Mouse (Mus musculus): ENCODE data around the gene Stpg3. TPM values are rescaled to one million over a fixed set of nuclear protein-coding genes. Genes with fewer than 3 reads are reported as not detected.

The Stpg3 gene
- polyA plus RNA-seq, 1 experiment from 2014 or later = not detected

GRCm38 (mm10) chr2:25171769-25172153 is 42.7 kb downstream of the Stpg3 start:
- H3K9ac ChIP-seq (ENCODE audit: low read depth, low read length) = no peak overlapping the region
- H3K4me3 ChIP-seq (ENCODE audit: low read length) = no peak overlapping the region
- peaks cover 79% of the 10 kb centered on the region for H3K4me1 ChIP-seq (ENCODE audit: control insufficient read depth, insufficient read depth, low read length)
- no peaks in the 10 kb centered on the region for H3K9me3 ChIP-seq (ENCODE audit: control insufficient read depth, low read length)
- no peaks in the 10 kb centered on the region for H3K36me3 ChIP-seq (ENCODE audit: control insufficient read depth, insufficient read depth, low read length)
- peak overlapping the region; percentile 71 for H3K27ac ChIP-seq (ENCODE audit: low read length)
- no peak overlapping the region for H3K4me2 ChIP-seq (ENCODE audit: low read depth, low read length)
- ATAC-seq = no peak
- no peaks in the 10 kb centered on the region for H3K27me3 ChIP-seq (replicated peaks; ENCODE audit: control insufficient read depth, insufficient read depth, low read length)
- 54% methylated on average over 1 of the region's 1 CpGs for WGBS

- no peaks in the 10 kb centered on the region for H3K9me3 ChIP-seq (ENCODE audit: control insufficient read depth, low read length)
- no peak overlapping the region for H3K27ac ChIP-seq (ENCODE audit: low read length)
- WGBS = 88% methylated on average over 6 of the region's 6 CpGs
- H3K4me2 ChIP-seq (ENCODE audit: low read depth, low read length) = no peak overlapping the region
- H3K4me1 ChIP-seq (ENCODE audit: control insufficient read depth, insufficient read depth, low read length) = peaks cover 74% of the 10 kb centered on the region
- H3K4me3 ChIP-seq (ENCODE audit: low read length) = no peak overlapping the region
- H3K27me3 ChIP-seq (replicated peaks; ENCODE audit: control insufficient read depth, insufficient read depth, low read length) = no peaks in the 10 kb centered on the region
- H3K36me3 ChIP-seq (ENCODE audit: control insufficient read depth, insufficient read depth, low read length) = no peaks in the 10 kb centered on the region
- no peak overlapping the region for H3K9ac ChIP-seq (ENCODE audit: low read depth, low read length)
- ATAC-seq = no peak
Observed at GRCm38 (mm10) chr2:25171101-25171768, 43.2 kb downstream of the Stpg3 start.

GRCm38 (mm10) chr2:25170326-25171100 is 43.9 kb downstream of the Stpg3 start:
- ATAC-seq = no peak
- H3K4me1 ChIP-seq (ENCODE audit: control insufficient read depth, insufficient read depth, low read length) = peaks cover 67% of the 10 kb centered on the region
- no peak overlapping the region for H3K9ac ChIP-seq (ENCODE audit: low read depth, low read length)
- no peak overlapping the region for H3K27ac ChIP-seq (ENCODE audit: low read length)
- no peak overlapping the region for H3K4me2 ChIP-seq (ENCODE audit: low read depth, low read length)
- WGBS = 61% methylated on average over 10 of the region's 10 CpGs
- no peak overlapping the region for H3K4me3 ChIP-seq (ENCODE audit: low read length)
- no peaks in the 10 kb centered on the region for H3K36me3 ChIP-seq (ENCODE audit: control insufficient read depth, insufficient read depth, low read length)
- no peaks in the 10 kb centered on the region for H3K27me3 ChIP-seq (replicated peaks; ENCODE audit: control insufficient read depth, insufficient read depth, low read length)
- no peaks in the 10 kb centered on the region for H3K9me3 ChIP-seq (ENCODE audit: control insufficient read depth, low read length)

- H3K36me3 ChIP-seq (ENCODE audit: control insufficient read depth, insufficient read depth, low read length) = no peaks in the 10 kb centered on the region
- H3K9ac ChIP-seq (ENCODE audit: low read depth, low read length) = no peak overlapping the region
- H3K4me3 ChIP-seq (ENCODE audit: low read length) = no peak overlapping the region
- no peak overlapping the region for H3K4me2 ChIP-seq (ENCODE audit: low read depth, low read length)
- H3K9me3 ChIP-seq (ENCODE audit: control insufficient read depth, low read length) = no peaks in the 10 kb centered on the region
- no peak overlapping the region; the same call in 1 of the 2 replicates for H3K27ac ChIP-seq (ENCODE audit: low read length)
- H3K27me3 ChIP-seq (replicated peaks; ENCODE audit: control insufficient read depth, insufficient read depth, low read length) = no peaks in the 10 kb centered on the region
- ATAC-seq = no peak
- peaks cover 61% of the 10 kb centered on the region for H3K4me1 ChIP-seq (ENCODE audit: control insufficient read depth, insufficient read depth, low read length)
- WGBS = 44% methylated on average over 5 of the region's 5 CpGs
Observed at GRCm38 (mm10) chr2:25169778-25170177, 44.7 kb downstream of the Stpg3 start.

GRCm38 (mm10) chr2:25168665-25168978 is 45.8 kb downstream of the Stpg3 start:
- peak overlapping the region; percentile 72 for H3K9ac ChIP-seq (ENCODE audit: low read depth, low read length)
- H3K4me3 ChIP-seq (ENCODE audit: low read length) = peak overlapping the region; percentile 54
- 0 out of 2 replicates have a peak, but pooled peaks cover 3% of the 10 kb centered on the region for H3K27me3 ChIP-seq (replicated peaks; ENCODE audit: control insufficient read depth, insufficient read depth, low read length)
- no peaks in the 10 kb centered on the region for H3K36me3 ChIP-seq (ENCODE audit: control insufficient read depth, insufficient read depth, low read length)
- H3K4me2 ChIP-seq (ENCODE audit: low read depth, low read length) = peak overlapping the region; percentile 90
- H3K27ac ChIP-seq (ENCODE audit: low read length) = peak overlapping the region; percentile 83
- no peak for ATAC-seq
- no peaks in the 10 kb centered on the region for H3K9me3 ChIP-seq (ENCODE audit: control insufficient read depth, low read length)
- H3K4me1 ChIP-seq (ENCODE audit: control insufficient read depth, insufficient read depth, low read length) = peaks cover 51% of the 10 kb centered on the region
- WGBS = 22% methylated on average over 2 of the region's 2 CpGs

GRCm38 (mm10) chr2:25167919-25168664 is 46.3 kb downstream of the Stpg3 start:
- Histone ChIP-seq H3K27me3 (replicated peaks; ENCODE audit: control insufficient read depth, insufficient read depth, low read length) (0 out of 2 replicates have a peak, but pooled peaks cover 3% of the 10 kb centered on the region), H3K27ac (ENCODE audit: low read length) (peak overlapping the region; percentile 83), H3K4me3 (ENCODE audit: low read length) (peak overlapping the region; percentile 54), H3K9me3 (ENCODE audit: control insufficient read depth, low read length) (no peaks in the 10 kb centered on the region), H3K4me1 (ENCODE audit: control insufficient read depth, insufficient read depth, low read length) (peaks cover 52% of the 10 kb centered on the region), H3K9ac (ENCODE audit: low read depth, low read length) (peak overlapping the region; percentile 72), H3K36me3 (ENCODE audit: control insufficient read depth, insufficient read depth, low read length) (no peaks in the 10 kb centered on the region), H3K4me2 (ENCODE audit: low read depth, low read length) (peak overlapping the region; percentile 90)
- peak; percentile 52 for ATAC-seq
- WGBS = 1% methylated on average over 34 of the region's 41 CpGs

GRCm38 (mm10) chr2:25167481-25167880 is 47.0 kb downstream of the Stpg3 start:
- Histone ChIP-seq H3K27me3 (replicated peaks; ENCODE audit: control insufficient read depth, insufficient read depth, low read length) (0 out of 2 replicates have a peak, but pooled peaks cover 3% of the 10 kb centered on the region), H3K4me1 (ENCODE audit: control insufficient read depth, insufficient read depth, low read length) (peaks cover 51% of the 10 kb centered on the region), H3K4me2 (ENCODE audit: low read depth, low read length) (peak overlapping the region; percentile 90), H3K9me3 (ENCODE audit: control insufficient read depth, low read length) (no peaks in the 10 kb centered on the region), H3K36me3 (ENCODE audit: control insufficient read depth, insufficient read depth, low read length) (no peaks in the 10 kb centered on the region), H3K9ac (ENCODE audit: low read depth, low read length) (peak overlapping the region; percentile 72), H3K27ac (ENCODE audit: low read length) (peak overlapping the region; percentile 83), H3K4me3 (ENCODE audit: low read length) (peak overlapping the region; percentile 54)
- 23% methylated on average over 4 of the region's 4 CpGs for whole genome bisulfite sequencing
- peak; percentile 62 for ATAC-seq

All from intestine, embryonic 16.5 days (tissue).